Mouse (Mus musculus): ENCODE data around the gene Sel1l3. TPM values are rescaled to one million over a fixed set of nuclear protein-coding genes. Genes with fewer than 3 reads are reported as not detected.

Gene Sel1l3
- polyA plus RNA-seq, 1 experiment from 2014 or later, result 11.1 TPM

GRCm38 (mm10) chr5:53091331-53091730 is 122.4 kb downstream of the Sel1l3 start:
- H3K36me3 ChIP-seq (ENCODE audit: control insufficient read depth, insufficient read depth, low read length), result no peaks in the 10 kb centered on the region

GRCm38 (mm10) chr5:53087452-53087851 is 126.3 kb downstream of the Sel1l3 start:
- ATAC-seq (replicated peaks; ENCODE audit: low FRiP score, low TSS enrichment, low read depth) (no peak), DNase-seq (ENCODE audit: low spot score) (no peak)
- Histone ChIP-seq H3K27ac (ENCODE audit: low read depth) (no peak overlapping the region), H3K36me3 (ENCODE audit: control insufficient read depth, insufficient read depth, low read length) (no peaks in the 10 kb centered on the region), H3K4me3 (ENCODE audit: low read depth, low read length) (no peak overlapping the region), H3K9me3 (ENCODE audit: control insufficient read depth, low read length) (no peaks in the 10 kb centered on the region), H3K4me1 (replicated peaks; ENCODE audit: control insufficient read depth, insufficient read depth, low read length) (no peaks in the 10 kb centered on the region), H3K9ac (ENCODE audit: low read length) (no peak overlapping the region), H3K27me3 (replicated peaks; ENCODE audit: control insufficient read depth, insufficient read depth, low read length) (no peaks in the 10 kb centered on the region), H3K4me2 (ENCODE audit: low read length) (no peak overlapping the region)
- 85% methylated on average over 7 of the region's 7 CpGs for WGBS

More at GRCm38 (mm10) chr5:53091331-53091730, 122.4 kb downstream of the Sel1l3 start:
- no peak overlapping the region for H3K9ac ChIP-seq (ENCODE audit: low read length)
- no peak overlapping the region for H3K4me2 ChIP-seq (ENCODE audit: low read length)
- DNase-seq (ENCODE audit: low spot score), result no peak
- H3K27ac ChIP-seq (ENCODE audit: low read depth), result no peak overlapping the region
- ATAC-seq (replicated peaks; ENCODE audit: low FRiP score, low TSS enrichment, low read depth), result no peak
- no peaks in the 10 kb centered on the region for H3K4me1 ChIP-seq (replicated peaks; ENCODE audit: control insufficient read depth, insufficient read depth, low read length)
- H3K9me3 ChIP-seq (ENCODE audit: control insufficient read depth, low read length), result no peaks in the 10 kb centered on the region
- H3K27me3 ChIP-seq (replicated peaks; ENCODE audit: control insufficient read depth, insufficient read depth, low read length), result no peaks in the 10 kb centered on the region
- WGBS, result 80% methylated on average over 3 of the region's 3 CpGs
- H3K4me3 ChIP-seq (ENCODE audit: low read depth, low read length), result no peak overlapping the region

- ATAC-seq (replicated peaks; ENCODE audit: low FRiP score, low TSS enrichment, low read depth), result peak; percentile 58; the same call in 1 of the 2 replicates
- Histone ChIP-seq H3K9me3 (ENCODE audit: control insufficient read depth, low read length) (no peaks in the 10 kb centered on the region), H3K36me3 (ENCODE audit: control insufficient read depth, insufficient read depth, low read length) (no peaks in the 10 kb centered on the region), H3K4me1 (replicated peaks; ENCODE audit: control insufficient read depth, insufficient read depth, low read length) (no peaks in the 10 kb centered on the region), H3K27ac (ENCODE audit: low read depth) (no peak overlapping the region), H3K27me3 (replicated peaks; ENCODE audit: control insufficient read depth, insufficient read depth, low read length) (no peaks in the 10 kb centered on the region), H3K4me2 (ENCODE audit: low read length) (no peak overlapping the region), H3K9ac (ENCODE audit: low read length) (no peak overlapping the region), H3K4me3 (ENCODE audit: low read depth, low read length) (no peak overlapping the region)
- 73% methylated on average over 4 of the region's 4 CpGs for WGBS
- no peak for DNase-seq (ENCODE audit: low spot score)
These were observed 135.3 kb downstream of the Sel1l3 start for GRCm38 (mm10) chr5:53078453-53078852.

GRCm38 (mm10) chr5:53074553-53074952 is 139.2 kb downstream of the Sel1l3 start:
- Histone ChIP-seq H3K9ac (ENCODE audit: low read length) (no peak overlapping the region), H3K4me1 (replicated peaks; ENCODE audit: control insufficient read depth, insufficient read depth, low read length) (no peaks in the 10 kb centered on the region), H3K27me3 (replicated peaks; ENCODE audit: control insufficient read depth, insufficient read depth, low read length) (no peaks in the 10 kb centered on the region), H3K27ac (ENCODE audit: low read depth) (no peak overlapping the region), H3K9me3 (ENCODE audit: control insufficient read depth, low read length) (no peaks in the 10 kb centered on the region), H3K4me3 (ENCODE audit: low read depth, low read length) (no peak overlapping the region), H3K36me3 (ENCODE audit: control insufficient read depth, insufficient read depth, low read length) (no peaks in the 10 kb centered on the region), H3K4me2 (ENCODE audit: low read length) (no peak overlapping the region)
- 28% methylated on average over 6 of the region's 6 CpGs for WGBS
- no peak for DNase-seq (ENCODE audit: low spot score)
- no peak for ATAC-seq (replicated peaks; ENCODE audit: low FRiP score, low TSS enrichment, low read depth)

- Histone ChIP-seq H3K36me3 (ENCODE audit: control insufficient read depth, insufficient read depth, low read length) (no peaks in the 10 kb centered on the region), H3K4me2 (ENCODE audit: low read length) (no peak overlapping the region), H3K27me3 (replicated peaks; ENCODE audit: control insufficient read depth, insufficient read depth, low read length) (no peaks in the 10 kb centered on the region), H3K4me1 (replicated peaks; ENCODE audit: control insufficient read depth, insufficient read depth, low read length) (no peaks in the 10 kb centered on the region), H3K27ac (ENCODE audit: low read depth) (no peak overlapping the region), H3K9ac (ENCODE audit: low read length) (no peak overlapping the region), H3K9me3 (ENCODE audit: control insufficient read depth, low read length) (no peaks in the 10 kb centered on the region), H3K4me3 (ENCODE audit: low read depth, low read length) (no peak overlapping the region)
- ATAC-seq (replicated peaks; ENCODE audit: low FRiP score, low TSS enrichment, low read depth) (no peak), DNase-seq (ENCODE audit: low spot score) (no peak)
- 87% methylated on average over 9 of the region's 9 CpGs for WGBS
These were observed 152.1 kb downstream of the Sel1l3 start for GRCm38 (mm10) chr5:53061532-53062130.

Other genes with a start within 250 kb of the Sel1l3 start
- gene Slc34a2, start 175.8 kb downstream of the Sel1l3 start, polyA plus RNA-seq (2014; fragmentation: Nextera tagmentation; extraction: Ambion mirVana), result 0.50 and 0.91 TPM in 2 replicates
- 103 and 109 TPM in 2 replicates for gene Smim20, start 53.2 kb upstream of the Sel1l3 start, polyA plus RNA-seq (2014; fragmentation: Nextera tagmentation; extraction: Ambion mirVana)